Mouse (Mus musculus) testis, adult 2 months (tissue): ENCODE data around the gene 4430402I18Rik.

Experiments
- CTCF ChIP-seq: fragments of 200-500 bp; IDR thresholded peaks from 2 replicates; pipeline ENCODE4 v1.5.1; 2012; ENCODE audit warnings: low read depth, mild to moderate bottlenecking, inconsistent platforms, low read length, moderate library complexity; ENCODE audit not compliant: control insufficient read depth, insufficient read depth, insufficient replicate concordance
- POLR2A ChIP-seq: fragments of 200-500 bp; IDR thresholded peaks from 2 replicates; pipeline ENCODE4 v1.6.1; 2012; ENCODE audit warnings: low read depth, mild to moderate bottlenecking, inconsistent platforms, low read length, moderate library complexity; ENCODE audit not compliant: control insufficient read depth

DNA sequence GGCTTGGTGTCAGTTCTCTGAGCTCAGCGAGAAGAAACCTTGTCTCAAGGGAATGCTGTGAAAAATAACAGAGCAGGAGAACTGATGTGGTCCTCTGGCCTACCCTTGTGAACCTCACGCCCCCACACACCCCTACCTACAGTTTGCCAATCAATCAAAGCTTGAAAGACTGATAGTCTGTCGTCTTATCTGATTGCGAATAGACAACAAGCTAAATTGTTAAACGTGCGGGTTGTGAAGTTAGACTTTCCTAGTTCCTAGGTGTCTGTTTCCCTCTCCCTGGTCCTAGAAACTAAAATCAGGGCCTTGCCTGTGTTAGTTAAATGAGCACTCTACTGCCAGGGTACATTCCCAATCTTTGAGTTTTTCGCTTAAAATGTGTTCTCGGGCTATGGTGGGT lies 21.9 kb upstream of the 4430402I18Rik start:
- TF ChIP-seq CTCF (no peak), POLR2A (no peak)
